Mouse (Mus musculus) pancreas, adult 10 weeks (tissue): ENCODE measurements around the gene Slc13a3. TPM values are rescaled to one million over a fixed set of nuclear protein-coding genes. Genes with fewer than 3 reads are reported as not detected.

Experiments used
- polyA plus RNA-seq: library from polyadenylated mRNA; stranded (reverse); fragments of 350-450 nt; fragmentation: Illumina TruSeq; extraction: RNeasy Lipid Tissue Mini Kit (QIAGEN cat#74804); gene quantifications from one replicate; pipeline ENCODE4 v1.2.3, GENCODE M21; 2015; ENCODE audit warnings: low read depth, low replicate concordance; ENCODE audit not compliant: insufficient read depth

Gene Slc13a3
- 0.44 TPM for polyA plus RNA-seq

DNA sequence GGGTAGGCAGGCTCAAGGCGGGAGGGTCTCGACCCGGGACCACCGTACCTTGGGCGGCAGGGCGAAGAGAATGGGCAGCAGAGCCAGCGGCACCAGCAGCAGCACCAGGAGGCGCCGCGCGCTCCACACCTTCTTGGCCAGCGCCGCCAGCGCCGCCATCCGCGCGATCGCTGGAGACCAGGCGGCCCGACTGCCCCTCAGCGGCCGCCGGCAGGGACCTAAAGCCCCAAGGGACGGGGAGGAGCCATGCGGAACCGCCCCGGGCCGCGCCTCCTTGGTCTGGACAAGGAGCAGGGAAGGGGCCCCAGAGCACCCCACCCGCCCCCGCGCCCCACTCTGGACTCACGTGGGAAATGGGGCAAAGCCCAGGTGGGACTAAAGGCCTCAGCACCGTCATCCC is at the start of gene Slc13a3:
TSS of gene Slc13a3 (minus strand) at position 228 of the 400 bp plus-strand sequence.

DNA sequence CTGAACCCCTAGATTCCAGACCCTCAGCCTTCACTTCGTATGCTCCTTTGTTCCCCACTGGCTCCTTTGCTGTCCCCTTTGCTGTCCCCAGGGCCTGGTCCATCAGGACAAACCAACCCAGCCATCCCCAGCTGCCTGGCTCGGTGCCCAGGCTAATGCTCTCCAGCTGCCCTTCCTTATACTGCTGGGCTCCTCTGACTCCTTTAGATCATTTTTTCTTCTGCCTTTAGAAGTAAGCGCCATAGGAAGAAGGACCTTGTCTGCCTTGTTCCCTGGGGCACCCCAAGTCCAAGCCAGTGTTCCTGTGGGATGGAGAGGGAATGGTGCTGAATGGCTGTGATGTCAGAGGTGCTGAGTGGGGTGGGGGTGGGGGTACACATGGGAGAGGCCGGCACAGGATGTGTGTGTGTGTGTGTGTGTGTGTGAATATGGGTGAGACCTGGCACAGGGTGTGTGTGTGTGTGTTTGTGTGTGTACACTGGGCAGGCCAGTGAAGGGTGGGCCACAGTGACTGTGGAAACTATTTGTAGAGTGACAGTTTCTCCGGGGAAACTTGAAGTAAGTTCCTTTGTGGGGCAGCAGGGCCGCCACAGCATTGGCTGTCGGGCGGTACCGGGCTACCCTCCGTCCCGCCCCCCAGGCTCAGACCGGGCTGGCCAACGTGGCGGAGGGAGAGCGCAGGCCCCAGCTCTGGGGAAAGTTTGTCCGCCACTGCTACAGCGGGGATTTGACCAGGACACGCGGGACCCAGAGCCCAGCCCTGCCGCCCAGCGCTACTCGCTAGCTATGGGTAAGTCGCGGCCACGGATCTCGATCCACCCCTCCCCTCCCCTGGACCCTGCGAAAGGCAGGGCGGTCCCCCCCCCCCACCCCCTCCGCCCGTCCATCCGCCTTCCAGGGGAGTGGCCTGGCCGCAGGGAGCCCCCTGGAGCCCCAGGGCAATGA is 30.5 kb upstream of the Slc13a3 start, which contains the start of gene Slc2a10:
TSS of gene Slc2a10 (plus strand) at position 529 of the 945 bp plus-strand sequence.

DNA sequence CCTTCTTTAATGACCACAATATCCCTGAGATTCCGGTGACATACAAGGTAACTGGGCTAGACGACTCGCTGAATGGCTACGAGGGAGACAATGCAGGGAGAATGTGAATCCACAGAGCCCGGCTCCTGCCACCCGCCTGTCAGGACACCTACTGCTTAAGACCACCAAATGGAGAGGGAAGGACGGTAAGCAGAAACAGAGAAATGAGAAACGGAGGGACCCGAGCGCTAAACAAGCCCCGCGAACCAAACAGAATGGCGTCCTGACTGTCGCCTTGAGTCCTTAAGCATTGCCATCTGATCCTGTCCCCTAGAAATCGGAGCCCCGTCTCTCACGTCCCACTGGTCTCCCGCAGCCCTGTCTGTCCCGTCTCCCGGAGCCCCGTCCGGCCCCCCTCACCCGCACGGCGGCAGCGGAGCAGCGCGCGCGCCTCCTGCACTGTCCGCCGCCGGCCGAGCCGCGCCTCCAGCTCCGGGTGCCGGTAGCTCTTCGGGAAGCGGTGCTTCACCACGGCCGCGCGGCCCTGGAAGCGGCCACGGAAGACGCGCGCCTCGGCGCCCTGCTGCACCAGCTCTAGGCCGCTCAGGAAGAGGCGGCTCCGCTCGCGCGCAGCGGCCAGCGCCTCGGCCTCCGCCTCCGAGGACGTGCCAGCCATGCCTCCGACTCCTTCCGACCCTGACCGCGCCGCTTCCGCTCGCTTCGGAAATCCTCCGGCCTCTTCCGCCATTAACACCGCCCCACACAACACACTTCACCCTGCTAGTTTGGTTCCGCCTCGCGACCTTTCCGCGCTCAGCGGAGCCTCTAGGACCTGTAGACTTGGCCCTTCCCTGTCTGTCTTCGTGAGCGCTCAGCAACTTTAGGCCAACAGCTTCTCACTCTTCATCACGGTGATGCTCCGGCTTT is 19.9 kb upstream of the Slc13a3 start, which contains the start of gene Trp53rka:
TSS of gene Trp53rka (minus strand) at position 677 of the 906 bp plus-strand sequence.

DNA sequence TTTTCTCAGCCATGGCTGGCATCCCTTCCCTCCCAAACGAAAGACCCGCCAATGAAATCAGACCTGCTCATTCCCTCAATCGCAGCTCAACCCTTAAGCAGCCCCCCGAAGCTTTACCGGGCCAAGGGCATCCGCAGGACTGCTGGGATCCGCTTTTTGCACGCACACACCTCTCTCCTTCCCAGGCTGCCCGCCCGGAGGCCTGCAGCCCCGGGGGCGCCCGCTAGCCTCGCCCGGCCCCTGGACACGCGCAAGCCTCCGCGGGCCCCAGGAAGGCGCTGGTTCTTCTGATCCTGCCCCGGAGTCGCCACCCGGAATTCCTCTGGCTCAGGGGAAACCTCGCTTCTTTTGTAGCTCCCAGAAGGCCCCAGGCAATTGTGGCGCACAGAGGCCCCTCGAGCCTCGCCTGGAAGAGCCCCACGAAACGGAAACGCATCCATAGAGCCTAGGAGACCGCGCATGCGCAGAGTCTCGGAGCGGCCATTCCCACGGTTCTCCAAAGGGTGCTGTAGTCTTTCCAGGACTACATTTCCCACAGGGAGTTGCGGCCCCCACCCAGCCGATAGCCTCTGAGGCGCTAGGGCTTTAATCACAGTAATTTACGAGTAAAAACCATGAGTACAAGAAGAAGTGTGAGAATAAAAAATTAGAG is 85.1 kb downstream of the Slc13a3 start, which contains the start of gene Zfp334:
TSS of gene Zfp334 (minus strand) at position 416 of the 652 bp plus-strand sequence.

DNA sequence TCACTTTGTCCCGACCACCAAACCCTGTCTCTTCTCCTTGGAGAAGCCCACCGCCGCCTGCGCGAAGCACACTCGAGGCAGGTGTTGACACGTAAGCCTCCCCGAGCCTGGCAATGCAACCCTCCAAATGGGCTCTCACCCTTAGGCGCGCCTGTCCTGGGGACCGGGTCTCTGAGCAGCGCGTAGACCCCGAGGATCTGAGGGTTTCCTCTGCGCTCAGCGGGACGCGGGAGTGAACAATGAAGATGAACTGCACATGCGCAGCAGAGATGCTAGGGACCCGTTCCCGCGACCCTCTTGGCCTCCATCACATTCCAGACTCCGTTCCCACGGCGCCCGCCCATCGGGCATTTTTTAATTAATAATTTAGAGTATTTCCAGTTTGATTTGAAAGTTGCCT is 104.5 kb downstream of the Slc13a3 start, which contains the start of gene Zfp663:
TSS of gene Zfp663 (minus strand) at position 234 of the 400 bp plus-strand sequence.

Other genes with a start within 250 kb of the Slc13a3 start
- 0.33 TPM for gene Cdh22, start 238.4 kb downstream of the Slc13a3 start, polyA plus RNA-seq
- gene Slc35c2, start 185.4 kb downstream of the Slc13a3 start, polyA plus RNA-seq, result 57.6 TPM
- 9.0 TPM for gene Elmo2, start 146.8 kb downstream of the Slc13a3 start, polyA plus RNA-seq
- not detected for gene Zfp663, start 104.5 kb downstream of the Slc13a3 start, polyA plus RNA-seq
- 0.55 TPM for gene Zfp334, start 85.0 kb downstream of the Slc13a3 start, polyA plus RNA-seq
- gene Ocstamp, start 72.8 kb downstream of the Slc13a3 start, polyA plus RNA-seq, result not detected
- 6.7 TPM for gene Trp53rka, start 20.1 kb upstream of the Slc13a3 start, polyA plus RNA-seq
- gene Slc2a10, start 30.6 kb upstream of the Slc13a3 start, polyA plus RNA-seq, result 1.2 TPM
- 2.9 TPM for gene Eya2, start 121.8 kb upstream of the Slc13a3 start, polyA plus RNA-seq